Mouse (Mus musculus) ovary, postnatal 14 days (tissue): ENCODE results near the gene Mybbp1a.
"Not testable (repeated sequence)": the region's sequence is repeated elsewhere in the genome, so short reads cannot be mapped to it uniquely, and the experiment has no call there.

Experiments
- DNase-seq: peaks from one replicate; pipeline ENCODE4 v3.0.0; 2022; ENCODE audit warnings: low spot score

Mybbp1a gene

GRCm38 (mm10) chr11:72413601-72414190 is 27.5 kb upstream of the Mybbp1a start:
- DNase-seq, result no peak

DNA sequence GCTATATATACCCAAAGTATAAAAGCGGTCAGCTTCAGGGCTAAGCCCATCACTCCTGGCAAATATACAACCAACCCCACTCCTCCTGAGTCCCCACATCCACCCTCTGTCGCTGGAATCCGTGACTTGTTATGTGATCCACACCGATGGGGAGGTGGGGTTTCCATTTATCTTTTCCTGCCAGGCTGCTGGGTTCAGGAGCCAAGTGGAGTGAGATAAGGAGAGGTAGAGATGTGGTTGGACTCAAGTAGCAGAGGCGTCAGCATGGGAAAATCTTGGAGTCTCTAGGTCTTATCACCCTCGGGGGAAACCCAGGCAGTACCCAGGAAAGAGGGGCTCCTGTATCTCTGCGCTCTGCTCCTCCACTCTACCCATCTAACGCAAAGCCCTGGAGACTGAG is 26.0 kb upstream of the Mybbp1a start:
- no peak for DNase-seq

DNA sequence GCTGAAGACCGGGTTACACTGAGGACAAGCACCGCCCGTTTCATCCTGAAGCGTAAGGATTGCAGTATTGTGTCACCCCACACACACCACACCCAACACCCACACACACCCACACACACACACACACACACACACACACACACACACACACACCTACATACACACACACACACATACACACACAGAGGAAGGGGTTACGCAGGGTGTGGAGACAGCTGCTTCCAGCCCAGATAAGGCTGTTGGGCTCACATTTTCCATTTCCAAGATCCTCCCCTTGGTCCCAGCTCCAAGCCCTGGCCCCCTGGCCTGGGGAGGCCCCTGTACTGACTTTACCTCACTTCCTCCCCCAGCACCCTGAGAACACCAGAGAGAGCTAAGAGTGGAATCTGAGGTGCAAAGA is 24.5 kb upstream of the Mybbp1a start:
- DNase-seq, result no peak

GRCm38 (mm10) chr11:72417376-72417775 is 23.8 kb upstream of the Mybbp1a start:
- no peak for DNase-seq

DNA sequence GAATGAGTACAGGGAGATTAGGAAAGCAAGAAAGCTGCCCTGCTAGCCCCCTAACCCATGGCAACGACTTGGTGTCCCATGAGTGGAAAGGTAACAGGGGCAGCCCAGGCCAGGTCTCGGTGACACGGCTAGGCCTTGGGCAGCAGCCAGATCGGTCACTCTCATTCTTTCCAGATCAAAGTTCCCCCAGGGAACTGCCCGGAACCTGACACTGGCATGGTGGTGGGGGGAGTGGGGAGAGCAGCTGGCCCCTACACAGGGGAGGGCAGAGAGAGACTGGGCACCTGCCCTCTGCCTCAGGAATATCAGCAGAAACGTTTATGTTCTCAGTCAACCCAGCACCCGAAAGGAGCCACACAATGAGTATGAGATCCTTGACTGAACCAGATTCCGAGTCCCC is 22.9 kb upstream of the Mybbp1a start:
- no peak for DNase-seq

GRCm38 (mm10) chr11:72419006-72419405 is 22.1 kb upstream of the Mybbp1a start:
- no peak for DNase-seq

DNA sequence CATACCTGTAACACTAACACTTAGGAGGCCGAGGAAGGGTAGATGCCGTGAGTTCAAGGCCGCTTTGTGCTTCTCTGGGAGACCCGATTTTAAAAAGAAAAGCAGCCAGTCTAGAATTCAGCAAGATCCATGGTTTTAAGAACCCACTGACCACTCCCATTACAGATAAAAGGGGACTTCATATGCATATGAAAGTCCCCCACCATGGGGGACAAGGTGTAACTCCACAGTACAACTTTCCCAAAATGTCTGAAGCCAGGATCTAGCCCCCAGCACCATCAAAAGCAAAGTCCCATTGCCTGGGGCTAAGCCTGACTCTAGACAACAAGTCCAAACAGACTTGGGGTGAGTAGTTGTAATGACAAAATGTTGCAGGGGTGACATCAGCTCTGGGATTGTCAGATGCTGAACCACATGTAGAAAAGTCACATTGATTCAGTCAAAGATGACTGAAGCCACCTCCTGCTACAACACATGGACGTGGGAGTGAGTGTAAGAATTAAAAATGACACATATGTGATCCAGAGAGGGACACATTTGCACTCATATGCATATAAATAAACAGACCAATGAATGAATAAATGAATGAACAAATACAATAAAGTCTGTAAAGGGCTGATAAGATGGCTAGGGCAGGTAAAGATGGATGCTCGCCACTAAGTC is 20.6 kb upstream of the Mybbp1a start:
- no peak for DNase-seq

- DNase-seq, result no peak
These were observed 19.5 kb upstream of the Mybbp1a start for GRCm38 (mm10) chr11:72421518-72422278.

- DNase-seq, result no peak
These were observed 17.5 kb upstream of the Mybbp1a start for GRCm38 (mm10) chr11:72423686-72424085.

DNA sequence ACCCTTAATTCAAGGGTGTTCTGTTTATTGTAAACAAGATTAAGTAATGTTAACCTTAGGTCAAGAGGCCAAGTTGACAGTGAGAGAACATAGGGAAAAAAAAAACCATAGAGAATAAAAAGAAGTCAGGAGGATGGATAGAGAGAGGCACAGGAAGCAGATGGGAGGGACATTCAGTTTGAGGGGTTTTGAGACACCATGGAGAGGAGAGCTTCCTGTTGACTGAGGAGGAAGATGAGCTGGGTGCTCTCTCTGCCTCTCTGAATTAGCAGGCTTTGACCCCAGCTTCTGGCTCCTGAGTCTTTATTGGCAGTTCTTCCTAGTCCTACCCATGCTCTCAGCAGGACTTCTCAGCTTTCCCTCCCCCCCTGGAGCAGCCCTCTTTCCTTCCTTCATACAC is 16.0 kb upstream of the Mybbp1a start:
- DNase-seq, result no peak

GRCm38 (mm10) chr11:72426884-72427283 is 14.3 kb upstream of the Mybbp1a start:
- DNase-seq, result no peak

- peak; percentile 84 for DNase-seq
These were observed 12.5 kb upstream of the Mybbp1a start for GRCm38 (mm10) chr11:72428694-72429093.

- DNase-seq, result peak; percentile 76
These were observed 11.9 kb upstream of the Mybbp1a start for GRCm38 (mm10) chr11:72429288-72429690.

- DNase-seq, result not testable (repeated sequence)
These were observed 10.7 kb upstream of the Mybbp1a start for GRCm38 (mm10) chr11:72430311-72431068.

- DNase-seq, result no peak
These were observed 6.0 kb upstream of the Mybbp1a start, which contains the start of gene Ggt6 for GRCm38 (mm10) chr11:72434963-72435693. TSS of gene Ggt6 (plus strand) at chr11:72435526.

DNA sequence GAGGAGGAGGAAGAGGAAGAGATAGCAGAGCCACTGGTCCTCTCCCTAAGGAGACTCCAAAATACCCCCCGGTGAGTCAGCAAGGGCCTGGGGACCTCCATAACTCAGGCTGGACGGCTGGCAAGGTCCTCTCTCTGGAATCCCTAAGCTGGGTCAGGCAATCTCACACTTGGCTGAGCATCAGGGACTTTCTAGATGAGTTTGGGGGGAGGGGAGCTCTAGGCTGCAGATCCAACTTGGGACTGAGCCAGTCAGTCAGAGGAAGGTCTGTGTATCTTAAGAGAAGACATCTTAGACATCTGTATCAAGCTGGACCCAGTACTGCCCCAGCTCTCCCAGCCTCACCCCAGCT is 5.5 kb upstream of the Mybbp1a start:
- DNase-seq, result no peak

GRCm38 (mm10) chr11:72436271-72436670 is 4.9 kb upstream of the Mybbp1a start:
- DNase-seq, result peak; percentile 53

DNA sequence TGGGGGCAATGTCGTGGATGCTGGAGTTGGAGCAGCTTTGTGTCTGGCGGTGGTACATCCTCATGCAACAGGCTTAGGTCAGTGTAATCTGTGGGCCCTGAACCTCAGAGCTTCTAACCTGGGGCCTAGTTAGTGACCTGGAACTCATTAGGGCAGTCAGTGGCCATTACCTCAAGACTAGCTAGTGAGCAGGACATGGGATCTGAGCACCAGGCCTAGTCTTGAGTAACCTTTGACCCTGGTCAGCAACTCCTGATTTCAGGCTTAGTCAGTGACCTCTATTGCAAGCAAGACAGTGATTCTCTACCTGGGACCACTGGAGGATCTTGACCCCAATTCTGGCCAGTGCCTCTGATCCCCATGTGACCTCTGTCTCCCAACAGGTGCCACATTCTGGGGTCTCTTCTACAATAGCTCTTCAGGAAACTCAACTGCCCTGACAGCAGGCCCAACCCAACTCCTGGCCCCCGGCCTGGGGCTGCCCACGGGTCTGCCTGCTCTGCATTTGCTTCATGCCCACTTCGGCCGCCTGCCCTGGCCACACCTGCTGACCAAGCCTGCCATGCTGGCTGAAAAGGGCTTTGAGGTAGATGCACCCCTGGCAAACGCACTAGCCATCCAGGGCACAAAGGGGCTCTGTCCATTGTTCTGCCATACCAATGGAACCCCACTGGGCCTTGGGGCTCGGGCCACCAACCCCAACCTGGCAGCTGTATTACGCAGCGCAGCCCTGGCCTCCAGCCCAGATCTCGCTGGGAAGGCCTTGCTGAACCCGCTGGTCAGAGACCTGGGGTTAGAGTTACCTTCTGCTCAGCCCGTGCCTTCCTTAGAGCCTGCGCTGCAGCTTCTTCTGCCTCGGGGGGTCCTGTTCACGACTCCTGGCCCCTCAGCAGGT is 4.2 kb upstream of the Mybbp1a start:
- DNase-seq, result no peak

- no peak for DNase-seq
These were observed 2.7 kb upstream of the Mybbp1a start for GRCm38 (mm10) chr11:72438411-72438810.

GRCm38 (mm10) chr11:72440597-72440964 is 574 bp upstream of the Mybbp1a start:
- not testable (repeated sequence) for DNase-seq
